Mouse (Mus musculus): ENCODE data around the gene Zbtb12. TPM values are rescaled to one million over a fixed set of nuclear protein-coding genes. Genes with fewer than 3 reads are reported as not detected.

Zbtb12 gene
- polyA plus RNA-seq, 1 experiment from 2014 or later: 7.8 TPM

DNA sequence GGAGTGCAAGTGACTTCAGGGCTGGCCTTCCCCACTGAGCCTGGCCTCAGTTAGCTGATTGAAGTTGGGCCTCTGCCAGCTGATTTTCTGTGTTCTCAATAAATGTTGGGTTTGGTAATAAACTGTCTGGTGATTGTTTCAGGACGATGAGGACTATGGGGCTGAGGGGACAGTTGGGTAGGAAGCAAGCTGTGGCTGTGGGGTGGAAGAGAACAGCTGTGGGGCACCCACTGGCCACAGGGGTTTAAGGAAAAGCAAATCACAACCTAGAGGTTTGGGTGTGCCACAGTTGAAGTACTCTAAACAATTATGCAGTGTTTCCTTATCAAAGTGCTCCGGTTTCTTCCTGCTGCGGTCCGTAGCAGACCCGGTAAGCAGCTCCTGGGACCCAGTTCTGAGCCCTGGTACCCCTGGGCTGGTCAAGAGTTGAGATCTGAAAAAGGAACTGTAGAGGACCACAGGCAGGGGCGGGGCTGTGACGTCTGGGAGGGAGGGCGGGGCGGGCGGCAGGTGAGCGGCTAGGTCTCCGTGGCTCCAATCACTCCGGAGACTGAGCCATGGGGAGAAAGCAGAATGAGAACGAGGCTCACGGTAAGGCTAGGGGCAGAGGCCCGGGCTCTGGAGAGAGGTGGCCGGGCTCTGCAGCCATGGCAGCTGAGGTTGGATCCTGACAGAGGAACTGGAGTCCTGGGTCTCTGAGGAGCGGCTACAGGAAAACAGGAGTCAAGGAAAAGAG is 34.8 kb downstream of the Zbtb12 start, which contains the start of gene Slc44a4:
Gene Slc44a4 (plus strand): TSS at position 537 of the 736 bp plus-strand sequence.
- 36% methylated on average over 18 of the region's 18 CpGs for WGBS
- no peak within 1 kb of the TSS; the same call in 1 of the 2 replicates for H3K9ac ChIP-seq
- no peak for ATAC-seq
- H3K4me1 ChIP-seq: no peaks in the 10 kb centered on the region
- H3K9me3 ChIP-seq (replicated peaks): no peaks in the 10 kb centered on the region
- no peak within 1 kb of the TSS for H3K27ac ChIP-seq
- H3K4me3 ChIP-seq: no peak within 1 kb of the TSS
- H3K27me3 ChIP-seq: no peaks in the 10 kb centered on the region
- no peak within 1 kb of the TSS for H3K4me2 ChIP-seq
- peaks cover 54% of the 10 kb centered on the region for H3K36me3 ChIP-seq (ENCODE audit: poor library complexity, severe bottlenecking)

DNA sequence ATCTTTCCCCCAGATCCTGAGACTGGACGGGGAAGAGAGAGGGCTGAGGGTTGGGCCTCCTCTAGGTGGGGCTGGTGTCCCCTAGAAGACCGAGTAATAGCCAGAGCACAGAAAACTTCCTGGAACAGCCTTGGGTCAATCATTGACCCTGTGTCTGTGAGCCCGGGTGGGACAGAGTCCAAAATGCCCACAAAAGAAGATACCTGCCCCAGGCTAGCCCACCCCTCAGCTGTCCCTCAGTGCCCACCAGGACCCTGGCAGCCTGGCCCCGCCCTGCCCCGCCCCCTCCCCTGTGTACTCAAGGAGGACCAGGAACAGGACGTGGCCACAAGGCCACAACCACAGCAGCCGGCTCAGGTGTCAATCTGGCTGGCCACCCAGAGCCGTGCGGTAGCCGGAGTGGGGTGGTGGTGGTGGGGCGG is 36.1 kb downstream of the Zbtb12 start:
- peaks cover 41% of the 10 kb centered on the region for H3K36me3 ChIP-seq (ENCODE audit: poor library complexity, severe bottlenecking)
- no peaks in the 10 kb centered on the region for H3K27me3 ChIP-seq
- no peak overlapping the region; the same call in 1 of the 2 replicates for H3K9ac ChIP-seq
- H3K4me3 ChIP-seq: no peak overlapping the region
- H3K4me1 ChIP-seq: no peaks in the 10 kb centered on the region
- H3K27ac ChIP-seq: no peak overlapping the region
- ATAC-seq: no peak
- H3K9me3 ChIP-seq (replicated peaks): no peaks in the 10 kb centered on the region
- WGBS: 30% methylated on average over 11 of the region's 11 CpGs
- no peak overlapping the region for H3K4me2 ChIP-seq

DNA sequence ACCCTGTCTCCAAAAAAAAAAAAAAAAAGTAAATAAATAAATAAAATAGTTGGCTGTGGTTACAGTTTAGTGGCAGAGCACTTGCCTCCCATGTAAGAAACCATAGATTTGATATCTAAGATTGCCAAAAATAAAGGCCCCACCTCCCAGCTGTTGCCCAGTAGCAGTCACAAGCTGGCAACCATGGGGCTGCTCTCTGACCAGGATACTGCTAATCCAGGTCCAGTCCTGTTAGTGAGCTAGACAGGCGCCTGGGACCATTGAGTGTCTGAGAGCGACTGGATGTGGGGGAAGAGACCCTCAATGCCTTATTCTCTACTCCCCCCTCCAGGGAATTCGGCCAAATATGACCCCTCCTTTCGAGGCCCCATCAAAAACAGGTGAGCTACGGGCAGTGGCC is 37.0 kb downstream of the Zbtb12 start:
- Histone ChIP-seq H3K9ac (no peak overlapping the region), H3K4me3 (no peak overlapping the region), H3K9me3 (replicated peaks) (no peaks in the 10 kb centered on the region), H3K27me3 (no peaks in the 10 kb centered on the region), H3K36me3 (ENCODE audit: poor library complexity, severe bottlenecking) (peaks cover 32% of the 10 kb centered on the region), H3K27ac (no peak overlapping the region), H3K4me1 (no peaks in the 10 kb centered on the region), H3K4me2 (no peak overlapping the region)
- WGBS: 88% methylated on average over 5 of the region's 5 CpGs
- no peak for ATAC-seq

DNA sequence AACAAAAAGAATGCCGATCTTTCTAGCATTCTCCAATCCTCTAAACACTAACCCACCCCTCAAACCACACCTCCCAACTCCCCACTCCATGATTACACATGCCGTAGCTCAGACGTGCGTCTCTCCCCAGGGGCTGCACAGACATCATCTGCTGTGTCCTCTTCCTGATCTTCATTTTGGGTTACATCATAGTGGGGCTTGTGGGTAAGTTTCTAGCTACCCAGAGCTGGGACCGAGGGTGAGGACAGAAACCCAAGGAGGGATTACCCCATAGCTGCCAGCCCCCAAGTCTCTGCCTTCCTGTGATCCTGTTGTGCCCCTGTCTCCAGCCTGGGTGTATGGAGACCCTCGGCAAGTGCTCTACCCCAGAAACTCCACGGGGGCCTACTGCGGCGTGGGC is 37.9 kb downstream of the Zbtb12 start:
- H3K4me1 ChIP-seq: no peaks in the 10 kb centered on the region
- H3K9me3 ChIP-seq (replicated peaks): no peaks in the 10 kb centered on the region
- no peak overlapping the region for H3K4me3 ChIP-seq
- H3K36me3 ChIP-seq (ENCODE audit: poor library complexity, severe bottlenecking): peaks cover 23% of the 10 kb centered on the region
- H3K9ac ChIP-seq: no peak overlapping the region
- no peaks in the 10 kb centered on the region for H3K27me3 ChIP-seq
- no peak for ATAC-seq
- WGBS: 78% methylated on average over 9 of the region's 9 CpGs
- no peak overlapping the region for H3K4me2 ChIP-seq
- no peak overlapping the region for H3K27ac ChIP-seq

DNA sequence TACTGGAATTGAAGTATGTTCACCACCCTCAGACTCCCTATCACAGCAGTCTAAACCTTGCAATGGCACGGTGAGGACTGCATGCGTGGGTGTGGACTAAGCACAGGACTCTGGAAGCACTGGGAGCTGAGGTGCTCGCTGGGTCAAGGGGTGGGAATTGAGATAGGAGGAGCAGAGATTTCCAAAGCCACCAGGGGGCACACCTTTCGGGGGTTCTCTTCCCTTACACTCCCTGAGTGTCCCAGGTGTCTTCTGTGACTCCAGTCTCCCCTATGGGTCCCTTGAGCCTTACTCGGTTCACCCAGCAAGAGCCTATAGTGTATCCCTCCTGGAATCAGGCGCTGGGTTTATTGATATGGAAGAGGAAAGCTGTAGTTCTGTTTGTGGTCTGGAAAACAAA is 43.7 kb downstream of the Zbtb12 start:
- 48% methylated on average over 6 of the region's 6 CpGs for WGBS
- no peaks in the 10 kb centered on the region for H3K9me3 ChIP-seq (replicated peaks)
- no peaks in the 10 kb centered on the region for H3K27me3 ChIP-seq
- H3K27ac ChIP-seq: no peak overlapping the region
- H3K36me3 ChIP-seq (ENCODE audit: poor library complexity, severe bottlenecking): no peaks in the 10 kb centered on the region
- no peak overlapping the region for H3K4me3 ChIP-seq
- H3K4me1 ChIP-seq: no peaks in the 10 kb centered on the region
- no peak for ATAC-seq
- H3K9ac ChIP-seq: no peak overlapping the region
- H3K4me2 ChIP-seq: no peak overlapping the region

DNA sequence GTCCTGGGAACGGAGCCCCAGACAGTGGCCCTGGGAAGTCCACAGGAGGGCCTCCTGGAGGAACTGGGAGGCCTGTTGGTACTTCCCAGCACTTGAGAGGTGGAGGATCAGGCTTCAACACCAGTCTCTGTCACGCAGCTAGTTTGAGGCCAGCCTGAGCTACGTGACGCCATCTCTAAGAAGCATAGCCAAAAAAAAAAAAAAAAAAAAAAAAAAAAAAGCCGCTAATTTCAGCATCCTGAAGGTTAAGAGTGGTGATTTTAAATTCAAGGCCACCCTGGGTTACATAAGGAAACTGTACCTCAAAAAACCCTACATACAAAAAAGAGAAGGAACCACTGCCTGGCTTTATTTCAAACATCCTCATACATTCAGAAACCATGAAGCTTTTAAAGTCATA is 45.0 kb downstream of the Zbtb12 start:
- ATAC-seq: no peak
- Histone ChIP-seq H3K4me1 (no peaks in the 10 kb centered on the region), H3K9me3 (replicated peaks) (no peaks in the 10 kb centered on the region), H3K4me3 (no peak overlapping the region), H3K36me3 (ENCODE audit: poor library complexity, severe bottlenecking) (no peaks in the 10 kb centered on the region), H3K9ac (no peak overlapping the region), H3K4me2 (no peak overlapping the region), H3K27ac (no peak overlapping the region), H3K27me3 (no peaks in the 10 kb centered on the region)
- 68% methylated on average over 5 of the region's 5 CpGs for WGBS

DNA sequence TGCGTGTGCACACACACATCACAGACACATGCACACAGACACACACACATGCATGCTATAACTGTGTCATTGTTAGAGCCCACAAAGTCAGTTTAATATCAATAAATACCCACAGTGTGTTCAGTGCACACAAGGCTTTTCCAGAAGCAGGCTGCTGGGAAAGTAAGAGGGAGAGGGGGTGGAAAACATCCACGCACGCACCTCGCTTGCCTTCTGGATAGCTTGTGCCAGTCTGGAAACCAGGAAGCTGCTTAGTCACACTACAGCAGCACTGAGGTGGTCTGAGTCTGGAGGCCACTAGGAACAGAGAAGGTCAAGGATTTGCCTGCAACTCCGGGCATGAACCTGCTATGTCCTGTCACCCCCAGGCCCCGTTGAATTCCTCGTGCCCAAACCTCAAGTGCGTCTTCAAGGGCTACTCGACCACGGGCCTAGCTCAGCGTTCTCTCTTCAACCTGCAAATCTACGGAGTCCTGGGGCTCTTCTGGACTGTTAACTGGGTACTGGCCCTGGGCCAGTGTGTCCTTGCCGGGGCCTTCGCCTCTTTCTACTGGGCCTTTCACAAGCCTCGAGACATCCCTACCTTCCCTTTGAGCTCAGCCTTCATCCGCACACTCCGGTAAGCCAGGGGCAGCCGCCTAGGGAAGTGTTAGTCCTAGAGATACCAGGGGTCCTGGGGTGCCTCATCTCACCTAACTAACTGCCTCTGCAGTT is 48.2 kb downstream of the Zbtb12 start:
- Histone ChIP-seq H3K4me2 (no peak overlapping the region), H3K4me3 (no peak overlapping the region), H3K4me1 (peaks cover 9% of the 10 kb centered on the region), H3K9ac (peak overlapping the region; percentile 12; the same call in 1 of the 2 replicates), H3K36me3 (ENCODE audit: poor library complexity, severe bottlenecking) (no peaks in the 10 kb centered on the region), H3K27me3 (no peaks in the 10 kb centered on the region), H3K9me3 (replicated peaks) (no peaks in the 10 kb centered on the region), H3K27ac (no peak overlapping the region)
- no peak for ATAC-seq
- 88% methylated on average over 18 of the region's 18 CpGs for WGBS

DNA sequence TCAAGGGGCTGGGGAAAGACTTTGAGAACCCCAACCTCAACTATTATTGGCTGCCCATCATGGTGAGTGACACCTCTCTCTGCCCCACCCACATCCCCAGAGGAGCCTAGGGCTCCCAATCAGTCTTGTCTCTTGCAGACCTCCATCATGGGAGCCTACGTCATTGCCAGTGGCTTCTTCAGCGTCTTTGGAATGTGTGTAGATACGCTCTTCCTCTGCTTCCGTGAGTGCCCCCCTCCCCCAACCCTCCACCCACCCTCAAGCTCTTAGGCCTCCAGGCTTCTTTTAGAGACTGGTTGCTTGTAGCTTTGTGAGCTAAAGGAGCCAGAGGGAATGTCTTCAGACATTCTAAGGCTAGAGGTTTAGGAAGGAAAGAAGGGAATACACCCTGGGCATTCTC is 49.6 kb downstream of the Zbtb12 start:
- peaks cover 9% of the 10 kb centered on the region for H3K4me1 ChIP-seq
- H3K9me3 ChIP-seq (replicated peaks): no peaks in the 10 kb centered on the region
- H3K36me3 ChIP-seq (ENCODE audit: poor library complexity, severe bottlenecking): 0 out of 2 replicates have a peak, but pooled peaks cover 1% of the 10 kb centered on the region
- WGBS: 78% methylated on average over 4 of the region's 4 CpGs
- no peak overlapping the region for H3K4me3 ChIP-seq
- H3K27me3 ChIP-seq: no peaks in the 10 kb centered on the region
- H3K27ac ChIP-seq: no peak overlapping the region
- H3K4me2 ChIP-seq: no peak overlapping the region
- ATAC-seq: no peak
- no peak overlapping the region for H3K9ac ChIP-seq

DNA sequence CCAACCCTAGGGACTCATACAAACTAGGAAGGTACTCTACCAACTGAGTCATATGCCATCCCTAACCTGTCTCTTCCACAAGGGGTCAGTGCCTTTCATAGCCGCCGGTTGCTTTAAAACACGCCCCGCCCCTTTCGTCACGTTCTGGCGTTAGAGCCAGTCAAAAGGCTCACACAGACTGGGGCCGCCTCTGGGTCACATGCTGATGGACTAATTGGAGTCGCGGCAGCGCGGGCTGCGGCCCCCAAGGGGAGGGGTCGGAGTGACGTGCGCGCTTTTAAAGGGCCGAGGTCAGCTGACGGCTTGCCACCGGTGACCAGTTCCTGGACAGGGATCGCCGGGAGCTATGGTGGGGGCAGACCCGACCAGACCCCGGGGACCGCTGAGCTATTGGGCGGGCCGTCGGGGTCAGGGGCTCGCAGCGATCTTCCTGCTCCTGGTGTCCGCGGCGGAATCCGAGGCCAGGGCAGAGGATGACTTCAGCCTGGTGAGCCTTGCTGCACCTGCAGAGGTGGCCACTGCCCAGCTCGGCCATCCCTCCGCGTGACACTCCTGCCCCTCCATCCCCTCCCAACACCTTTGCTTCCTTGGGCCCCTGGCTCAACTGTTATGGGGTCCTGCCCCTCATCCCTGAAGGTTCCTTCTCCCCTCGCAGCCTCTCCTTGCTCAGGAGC is 51.9 kb downstream of the Zbtb12 start, which contains the start of gene Neu1:
Gene Neu1 (plus strand): TSS at position 193 of the 674 bp plus-strand sequence.
- peaks cover 9% of the 10 kb centered on the region for H3K4me1 ChIP-seq
- peak within 1 kb of the TSS; percentile 90 for H3K9ac ChIP-seq
- peaks cover 20% of the 10 kb centered on the region; the same call in 1 of the 2 replicates for H3K36me3 ChIP-seq (ENCODE audit: poor library complexity, severe bottlenecking)
- H3K4me3 ChIP-seq: peak within 1 kb of the TSS; percentile 80
- H3K9me3 ChIP-seq (replicated peaks): no peaks in the 10 kb centered on the region
- peak within 1 kb of the TSS; percentile 40 for H3K27ac ChIP-seq
- WGBS: under 1% methylated on average over 37 of the region's 38 CpGs
- ATAC-seq: peak; percentile 98
- no peaks in the 10 kb centered on the region for H3K27me3 ChIP-seq
- peak within 1 kb of the TSS; percentile 98 for H3K4me2 ChIP-seq

DNA sequence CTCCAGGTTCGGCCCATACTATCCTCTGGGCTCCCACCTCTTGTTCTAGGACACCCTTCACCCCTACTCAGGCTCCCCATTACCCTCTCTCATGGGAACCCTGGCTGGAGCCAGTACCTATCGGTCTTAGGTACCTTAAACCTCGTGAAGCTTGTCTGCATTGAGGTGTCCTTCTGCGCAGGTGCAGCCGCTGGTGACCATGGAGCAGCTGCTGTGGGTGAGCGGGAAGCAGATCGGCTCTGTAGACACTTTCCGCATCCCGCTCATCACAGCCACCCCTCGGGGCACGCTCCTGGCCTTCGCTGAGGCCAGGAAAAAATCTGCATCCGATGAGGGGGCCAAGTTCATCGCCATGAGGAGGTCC is 52.4 kb downstream of the Zbtb12 start:
- ATAC-seq: no peak; the same call in 1 of the 2 replicates

DNA sequence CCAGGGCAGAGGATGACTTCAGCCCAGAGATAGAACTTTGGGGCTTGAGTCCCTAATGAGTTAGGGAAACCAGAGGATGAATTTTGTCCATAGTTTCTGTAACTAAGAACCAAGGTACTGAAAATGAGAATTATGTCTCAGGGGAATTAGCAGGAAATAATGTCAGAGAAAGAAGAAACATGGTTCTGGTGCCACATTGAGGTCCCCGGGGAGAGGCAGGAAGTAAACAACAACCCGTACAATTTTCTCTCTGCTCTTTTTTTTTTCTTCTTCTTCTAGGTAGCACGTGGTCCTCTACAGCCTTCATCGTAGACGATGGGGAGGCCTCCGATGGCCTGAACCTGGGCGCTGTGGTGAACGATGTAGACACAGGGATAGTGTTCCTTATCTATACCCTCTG is 53.0 kb downstream of the Zbtb12 start:
- H3K36me3 ChIP-seq (ENCODE audit: poor library complexity, severe bottlenecking): peaks cover 20% of the 10 kb centered on the region; the same call in 1 of the 2 replicates
- H3K4me1 ChIP-seq: peaks cover 9% of the 10 kb centered on the region
- H3K9me3 ChIP-seq (replicated peaks): no peaks in the 10 kb centered on the region
- no peaks in the 10 kb centered on the region for H3K27me3 ChIP-seq
- H3K9ac ChIP-seq: peak overlapping the region; percentile 90
- H3K27ac ChIP-seq: no peak overlapping the region
- 92% methylated on average over 8 of the region's 8 CpGs for WGBS
- H3K4me2 ChIP-seq: peak overlapping the region; percentile 98
- peak overlapping the region; percentile 80 for H3K4me3 ChIP-seq
- ATAC-seq: no peak

More for the DNA sequence above, 52.4 kb downstream of the Zbtb12 start:
- H3K27me3 ChIP-seq: no peaks in the 10 kb centered on the region
- H3K36me3 ChIP-seq (ENCODE audit: poor library complexity, severe bottlenecking): peaks cover 20% of the 10 kb centered on the region; the same call in 1 of the 2 replicates
- H3K4me1 ChIP-seq: peaks cover 9% of the 10 kb centered on the region
- H3K9me3 ChIP-seq (replicated peaks): no peaks in the 10 kb centered on the region
- no peak overlapping the region for H3K27ac ChIP-seq
- WGBS: 13% methylated on average over 14 of the region's 14 CpGs
- H3K4me3 ChIP-seq: peak overlapping the region; percentile 80
- H3K9ac ChIP-seq: peak overlapping the region; percentile 90
- H3K4me2 ChIP-seq: peak overlapping the region; percentile 98

DNA sequence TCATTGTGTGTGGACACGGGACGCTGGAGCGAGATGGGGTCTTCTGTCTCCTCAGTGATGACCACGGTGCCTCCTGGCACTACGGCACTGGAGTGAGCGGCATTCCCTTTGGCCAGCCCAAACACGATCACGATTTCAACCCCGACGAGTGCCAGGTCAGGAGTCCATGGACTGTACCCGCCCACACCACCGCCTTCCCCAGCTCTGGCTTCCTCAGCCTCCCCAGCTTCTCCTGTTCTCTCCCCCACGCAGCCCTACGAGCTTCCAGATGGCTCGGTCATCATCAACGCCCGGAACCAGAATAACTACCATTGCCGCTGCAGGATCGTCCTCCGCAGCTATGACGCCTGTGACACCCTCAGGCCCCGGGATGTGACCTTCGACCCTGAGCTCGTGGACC is 54.7 kb downstream of the Zbtb12 start:
- ATAC-seq: no peak
- Histone ChIP-seq H3K27me3 (no peaks in the 10 kb centered on the region), H3K4me1 (peaks cover 9% of the 10 kb centered on the region), H3K27ac (no peak overlapping the region), H3K4me3 (no peak overlapping the region), H3K9me3 (replicated peaks) (no peaks in the 10 kb centered on the region), H3K36me3 (ENCODE audit: poor library complexity, severe bottlenecking) (peaks cover 20% of the 10 kb centered on the region; the same call in 1 of the 2 replicates), H3K9ac (no peak overlapping the region), H3K4me2 (no peak overlapping the region)
- 77% methylated on average over 24 of the region's 24 CpGs for WGBS
